16 mouse cellular contexts compared by ENCODE assay signal in the genomic region with DNA sequence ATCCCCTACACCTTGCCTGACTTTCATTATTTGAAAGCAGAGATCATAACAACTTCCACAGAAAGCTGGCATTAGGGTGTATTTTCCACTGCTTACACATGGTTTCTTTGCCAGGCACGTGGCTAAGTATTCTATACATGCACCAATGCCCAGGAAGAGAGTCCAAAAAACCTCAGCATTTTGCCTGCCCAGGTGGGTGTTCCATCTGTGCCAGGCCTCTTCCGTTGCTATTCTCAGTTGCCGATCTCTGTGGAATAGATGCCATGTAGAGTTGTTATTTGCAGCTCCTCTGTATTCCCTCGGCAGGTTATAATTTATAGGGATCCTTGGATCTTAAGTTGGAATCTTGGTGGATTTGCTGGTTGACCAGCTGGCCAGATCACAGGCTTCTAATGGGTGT.
DNase-seq lines count a peak whose midpoint lies in the region.
"Had no signal": no experiment of that assay in that cellular context is flagged by ENCODE, and none has a peak within 500 bp of the region (broad histone marks: within the 10 kb centered on the region; RNA-seq: fewer than 3 reads in every experiment).

No protein-coding gene starts in this region.

- peak; percentile 22 for DNase-seq in cerebellum, adult 11 months
- DNase-seq in cerebellum, postnatal 10 days: no peak
- peak; percentile 36 for DNase-seq in layer of hippocampus, adult 9-11 months
- DNase-seq in layer of hippocampus, postnatal 36 days: no peak
- DNase-seq in cerebellum, adult 11-12 months: peak; percentile 54
- peak; percentile 48 for DNase-seq in cerebellum, postnatal 25 days
- no peak for DNase-seq in thymus, postnatal 14 days
- no peak for DNase-seq in thymus, postnatal 0 days (ENCODE audit: low spot score)
- DNase-seq: adrenal gland, postnatal 10 days; embryo, embryonic 11 days; gastrocnemius, postnatal 14 days; heart, adult 2 months; kidney, postnatal 25 days; liver, embryonic 13.5 days; lung, adult 2 months; lung, postnatal 14 days had no signal

Comparison
In these comparisons a context has a peak if more than half of its experiments do, and no peak if none do; other contexts are left out.
1. DNase-seq: peak in cerebellum, adult 11 months (single experiment), layer of hippocampus, adult 9-11 months (single experiment), cerebellum, adult 11-12 months (single experiment) and cerebellum, postnatal 25 days (2 of 2); none in cerebellum, postnatal 10 days (0 of 2), layer of hippocampus, postnatal 36 days (0 of 2), thymus, postnatal 14 days (single experiment) and thymus, postnatal 0 days (single experiment).